Comparison of ENCODE assay signal across 8 mouse cellular contexts in genomic region chr12:84114153-84114994, GRCm38 (mm10). TPM values are rescaled to one million over a fixed set of nuclear protein-coding genes. Genes with fewer than 3 reads are reported as not detected.
DNase-seq lines count a peak whose midpoint lies in the region; ATAC-seq lines count a peak whose summit lies in the region.

TSS of gene Dnal1 (plus strand) at chr12:84114366.

- intact Hi-C loops in gastrocnemius, postnatal 14 days (cut with DNase I; ENCODE audit: low total_unique reads): no loop called here

- no peaks in the 10 kb centered on the region for H3K9me3 ChIP-seq in megakaryocyte, embryonic 14.5 days

- H3K27me3 ChIP-seq in megakaryocyte, embryonic 14.5 days (replicated peaks): no peaks in the 10 kb centered on the region

- peak; percentile 94 for ATAC-seq in inflammation-experienced regulatory T-cells, adult 6 months

- DNase-seq in adrenal gland, adult (ENCODE audit: inconsistent age in 2 of 2, low spot score in 1 of 2): peak; percentile 92 to 94
- DNase-seq in embryo, embryonic 10.5 days (ENCODE audit: low spot score): peak; percentile 94
- DNase-seq in gastrocnemius, postnatal 14 days: peak; percentile 92
- DNase-seq in left cerebral cortex, adult 9 months (ENCODE audit: low spot score in 2 of 2): peak; percentile 47 to 86
- peak; percentile 94 to 96 for DNase-seq in right cerebral cortex, postnatal 10 days (ENCODE audit: low spot score in 2 of 2)
- peak; percentile 92 for DNase-seq in urinary bladder, postnatal 14 days (ENCODE audit: low spot score)

- H3K36me3 ChIP-seq in megakaryocyte, embryonic 14.5 days (replicated peaks; ENCODE audit: low read length): no peaks in the 10 kb centered on the region

- H3K4me1 ChIP-seq in megakaryocyte, embryonic 14.5 days: peaks cover 15% of the 10 kb centered on the region

- H3K4me3 ChIP-seq in megakaryocyte, embryonic 14.5 days (replicated peaks): peak within 1 kb of the TSS; percentile 92

RNA-seq across cellular contexts. Expression of gene Dnal1, which starts in this region (rescaled TPM):
- 1 to 10 TPM; 7.0 to 7.3 TPM for total RNA-seq in gastrocnemius, postnatal 14 days (2021)
- 1 to 10 TPM in 1 of 3 experiments, not detected in 2; 1.0 TPM for polyA plus RNA-seq in inflammation-experienced regulatory T-cells, adult 6 months (2017; shearing (Covaris generic))
- 0.44 TPM in 1 of 2 replicates, not detected in the other for polyA plus RNA-seq in megakaryocyte, embryonic 14.5 days (2012; ENCODE audit: insufficient read depth, low replicate concordance)

Comparison
In these comparisons a context has a peak if more than half of its experiments do, and no peak if none do; other contexts are left out.
1. Peak in every context shown above with its lines: DNase-seq, ATAC-seq and H3K4me3 ChIP-seq.